Mouse (Mus musculus) cerebellum, postnatal 4 days (tissue): Measurements from ENCODE around the gene Col27a1.
A peak's percentile ranks its signal among the peaks of the same experiment; 100 is the strongest.

Experiments used
- DNase-seq, 2 experiments: peaks; one replicate each; pipeline ENCODE4 v3.0.0; 2022; ENCODE audit warnings: low spot score in 2 of 2, mixed read lengths in 1 of 2

Gene Col27a1

GRCm38 (mm10) chr4:63373404-63373803, 159.6 kb downstream of the Col27a1 start:
- DNase-seq, result no peak

- DNase-seq, result no peak
Measured at GRCm38 (mm10) chr4:63374331-63374730, 160.5 kb downstream of the Col27a1 start.

GRCm38 (mm10) chr4:63375367-63375766, 161.6 kb downstream of the Col27a1 start:
- DNase-seq, result peak in 1 of 2 experiments; percentile 50

- DNase-seq, result no peak
Measured at GRCm38 (mm10) chr4:63377483-63377882, 163.7 kb downstream of the Col27a1 start.

GRCm38 (mm10) chr4:63382676-63383369, 169.0 kb downstream of the Col27a1 start:
- no peak for DNase-seq

- no peak for DNase-seq
Measured at GRCm38 (mm10) chr4:63383474-63383873, 169.7 kb downstream of the Col27a1 start.

- no peak for DNase-seq
Measured at GRCm38 (mm10) chr4:63384262-63384661, 170.5 kb downstream of the Col27a1 start.
